Mouse (Mus musculus) heart, adult 2 months (tissue): ENCODE results near the gene Gnb3. TPM values are rescaled to one million over a fixed set of nuclear protein-coding genes. Genes with fewer than 3 reads are reported as not detected.

Source experiments
- DNase-seq, 2 experiments: peaks; one replicate each; pipeline ENCODE4 v3.0.0; 2021
- H3K27ac ChIP-seq: fragments of 200-600 bp; 2 replicates; pipeline ENCODE4 v1.8.1; 2022
- H3K27me3 ChIP-seq: fragments of 200-500 bp; 2 replicates; pipeline ENCODE4 v1.6.1; 2012; ENCODE audit warnings: mild to moderate bottlenecking, low read length, inconsistent platforms, mixed read lengths; ENCODE audit not compliant: control insufficient read depth, insufficient read depth
- H3K36me3 ChIP-seq: fragments of 200-500 bp; 2 replicates; pipeline ENCODE4 v1.6.1; 2012; ENCODE audit warnings: low read length, inconsistent platforms; ENCODE audit not compliant: control insufficient read depth, insufficient read depth
- H3K4me1 ChIP-seq: fragments of 200-500 bp; 2 replicates; pipeline ENCODE4 v1.6.1; 2011; ENCODE audit warnings: low read length; ENCODE audit not compliant: control insufficient read depth, insufficient read depth
- H3K4me3 ChIP-seq: fragments of 200-600 bp; 2 replicates; pipeline ENCODE4 v1.8.1; 2022
- H3K79me2 ChIP-seq: fragments of 200-500 bp; replicated peaks from 2 replicates; pipeline ENCODE4 v1.6.1; 2012; ENCODE audit warnings: mild to moderate bottlenecking, inconsistent platforms, low read length, moderate library complexity, mixed read lengths; ENCODE audit not compliant: control insufficient read depth, insufficient read depth
- H3K9ac ChIP-seq: fragments of 200-500 bp; 2 replicates; pipeline ENCODE4 v1.6.1; 2012; ENCODE audit warnings: low read depth, mild to moderate bottlenecking, control low read depth, inconsistent platforms, low read length, mixed read lengths
- CTCF ChIP-seq: fragments of 200-600 bp; IDR thresholded peaks from 2 replicates; pipeline ENCODE4 v1.8.1; 2022; ENCODE audit warnings: antibody characterized with exemption, mild to moderate bottlenecking, moderate library complexity
- EP300 ChIP-seq: fragments of 200-500 bp; IDR thresholded peaks from 2 replicates; pipeline ENCODE4 v1.6.1; 2011; ENCODE audit warnings: low read depth, low read length, control low read depth; ENCODE audit not compliant: insufficient read depth
- POLR2A ChIP-seq: fragments of 200-500 bp; IDR thresholded peaks from 2 replicates; pipeline ENCODE4 v1.6.1; 2011; ENCODE audit warnings: mild to moderate bottlenecking, low read depth, low read length, control low read depth; ENCODE audit not compliant: insufficient read depth
- WGBS: fragments of 180-500 bp; shearing (Covaris S2); methylation state at CpG from one replicate; pipeline ENCODE4 v1.1.7; 2018; 5-methylcytosine and 5-hydroxymethylcytosine counted together
- intact Hi-C: fragments of 180-260 bp; cut with DNase I; formaldehyde crosslinking; loops from one replicate; pipeline ENCODE4 v1.15.1; 2025
- polyA plus RNA-seq: library from polyadenylated mRNA; depleted of rRNA; stranded (reverse); fragments of >200 nt; gene quantifications from 2 replicates; pipeline ENCODE4 v1.2.3, GENCODE M21; 2012
- total RNA-seq, 2 experiments: library from RNA; stranded (reverse); gene quantifications; 2 replicates each; pipeline ENCODE4 v1.2.3; 2021

Gene Gnb3
- total and polyA plus RNA-seq, 3 experiments: 6.1 to 14.0 (median 10.9) TPM

GRCm38 (mm10) chr6:124828101-124828592 lies 11.9 kb downstream of the Gnb3 start:
- TF ChIP-seq POLR2A (no peak), EP300 (no peak), CTCF (no peak)
- peak overlapping the region; percentile 59 for H3K27ac ChIP-seq
- 20% methylated on average over 10 of the region's 10 CpGs for WGBS
- DNase-seq: peak in 1 of 2 experiments; percentile 49
- H3K9ac ChIP-seq: peak overlapping the region; percentile 41
- intact Hi-C loops: no loop called here
- H3K4me1 ChIP-seq: peaks cover 1% of the 10 kb centered on the region; the same call in 1 of the 2 replicates
- no peaks in the 10 kb centered on the region; the same call in 1 of the 2 replicates for H3K79me2 ChIP-seq
- H3K36me3 ChIP-seq: no peaks in the 10 kb centered on the region
- no peaks in the 10 kb centered on the region for H3K27me3 ChIP-seq
- peak overlapping the region; percentile 81 for H3K4me3 ChIP-seq

- WGBS: 83% methylated on average over 4 of the region's 4 CpGs
- intact Hi-C loops: no loop called here
- Histone ChIP-seq H3K79me2 (no peaks in the 10 kb centered on the region; the same call in 1 of the 2 replicates), H3K36me3 (peaks cover 7% of the 10 kb centered on the region), H3K9ac (no peak overlapping the region), H3K4me3 (no peak overlapping the region), H3K27me3 (no peaks in the 10 kb centered on the region), H3K27ac (peak overlapping the region; percentile 49), H3K4me1 (no peaks in the 10 kb centered on the region)
- TF ChIP-seq EP300 (no peak), CTCF (no peak), POLR2A (no peak)
- DNase-seq: no peak
Measured at GRCm38 (mm10) chr6:124822049-124822448, 18.0 kb downstream of the Gnb3 start.

- Histone ChIP-seq H3K27ac (no peak overlapping the region), H3K36me3 (peaks cover 7% of the 10 kb centered on the region), H3K79me2 (no peaks in the 10 kb centered on the region; the same call in 1 of the 2 replicates), H3K9ac (no peak overlapping the region), H3K27me3 (no peaks in the 10 kb centered on the region), H3K4me3 (no peak overlapping the region), H3K4me1 (no peaks in the 10 kb centered on the region)
- no peak for DNase-seq
- intact Hi-C loops: no loop called here
- WGBS: 83% methylated on average over 5 of the region's 5 CpGs
- TF ChIP-seq POLR2A (no peak), CTCF (no peak), EP300 (no peak)
Measured at GRCm38 (mm10) chr6:124820891-124821290, 19.2 kb downstream of the Gnb3 start.

GRCm38 (mm10) chr6:124817971-124818370 lies 22.1 kb downstream of the Gnb3 start:
- DNase-seq: peak in 1 of 2 experiments; percentile 13
- 69% methylated on average over 8 of the region's 8 CpGs for WGBS
- H3K4me3 ChIP-seq: no peak overlapping the region
- no peak overlapping the region for H3K9ac ChIP-seq
- no peaks in the 10 kb centered on the region for H3K27me3 ChIP-seq
- intact Hi-C loops: no loop called here
- no peaks in the 10 kb centered on the region for H3K79me2 ChIP-seq
- peaks cover 1% of the 10 kb centered on the region; the same call in 1 of the 2 replicates for H3K4me1 ChIP-seq
- no peak for TF ChIP-seq CTCF
- no peak for TF ChIP-seq EP300
- TF ChIP-seq POLR2A: no peak
- peaks cover 7% of the 10 kb centered on the region for H3K36me3 ChIP-seq
- no peak overlapping the region for H3K27ac ChIP-seq

DNA sequence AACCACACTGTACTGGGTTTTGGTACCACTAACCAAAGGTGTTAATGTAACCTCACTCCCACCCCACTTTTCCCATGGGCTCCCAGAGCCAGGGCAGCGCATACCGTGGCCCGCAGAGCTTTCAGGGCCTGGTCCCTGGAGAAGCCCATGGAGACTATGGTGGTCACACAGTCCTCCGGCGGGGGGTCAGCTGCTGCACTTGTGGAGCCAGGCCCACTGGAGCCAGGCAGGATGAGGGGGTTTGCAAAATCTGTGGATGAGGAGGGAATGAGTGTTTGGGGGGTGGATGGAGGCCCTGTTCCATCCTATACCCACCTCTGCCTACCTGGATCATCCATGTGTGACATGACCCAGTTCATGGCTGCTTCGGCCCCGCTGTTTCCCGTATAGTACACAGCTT lies 22.5 kb downstream of the Gnb3 start:
- TF ChIP-seq POLR2A (no peak), CTCF (no peak), EP300 (no peak)
- Histone ChIP-seq H3K36me3 (peaks cover 7% of the 10 kb centered on the region), H3K79me2 (no peaks in the 10 kb centered on the region), H3K4me1 (peaks cover 3% of the 10 kb centered on the region), H3K9ac (no peak overlapping the region), H3K27ac (no peak overlapping the region), H3K4me3 (no peak overlapping the region), H3K27me3 (no peaks in the 10 kb centered on the region)
- WGBS: 89% methylated on average over 8 of the region's 8 CpGs
- intact Hi-C loops: no loop called here
- peak in 1 of 2 experiments; percentile 14 for DNase-seq

- Histone ChIP-seq H3K27ac (no peak overlapping the region), H3K27me3 (no peaks in the 10 kb centered on the region), H3K4me1 (peaks cover 4% of the 10 kb centered on the region), H3K36me3 (peaks cover 6% of the 10 kb centered on the region), H3K9ac (no peak overlapping the region), H3K79me2 (no peaks in the 10 kb centered on the region), H3K4me3 (no peak overlapping the region)
- intact Hi-C loops: no loop called here
- 94% methylated on average over 11 of the region's 11 CpGs for WGBS
- DNase-seq: peak in 1 of 2 experiments; percentile 13
- TF ChIP-seq CTCF (no peak), POLR2A (no peak), EP300 (no peak)
Measured at GRCm38 (mm10) chr6:124817125-124817524, 22.9 kb downstream of the Gnb3 start.
